Mouse (Mus musculus) erythroblast, embryonic 14.5 days (primary cell): Measurements from ENCODE around the gene Thap2.

Source experiments
- GATA1 ChIP-seq: IDR thresholded peaks from 2 replicates; pipeline ENCODE4 v1.6.1; 2012; ENCODE audit warnings: low read length, inconsistent platforms, mixed read lengths
- TAL1 ChIP-seq: IDR thresholded peaks from 3 replicates; pipeline ENCODE4 v1.6.1; 2012; ENCODE audit warnings: low read length, inconsistent platforms, mixed read lengths

DNA sequence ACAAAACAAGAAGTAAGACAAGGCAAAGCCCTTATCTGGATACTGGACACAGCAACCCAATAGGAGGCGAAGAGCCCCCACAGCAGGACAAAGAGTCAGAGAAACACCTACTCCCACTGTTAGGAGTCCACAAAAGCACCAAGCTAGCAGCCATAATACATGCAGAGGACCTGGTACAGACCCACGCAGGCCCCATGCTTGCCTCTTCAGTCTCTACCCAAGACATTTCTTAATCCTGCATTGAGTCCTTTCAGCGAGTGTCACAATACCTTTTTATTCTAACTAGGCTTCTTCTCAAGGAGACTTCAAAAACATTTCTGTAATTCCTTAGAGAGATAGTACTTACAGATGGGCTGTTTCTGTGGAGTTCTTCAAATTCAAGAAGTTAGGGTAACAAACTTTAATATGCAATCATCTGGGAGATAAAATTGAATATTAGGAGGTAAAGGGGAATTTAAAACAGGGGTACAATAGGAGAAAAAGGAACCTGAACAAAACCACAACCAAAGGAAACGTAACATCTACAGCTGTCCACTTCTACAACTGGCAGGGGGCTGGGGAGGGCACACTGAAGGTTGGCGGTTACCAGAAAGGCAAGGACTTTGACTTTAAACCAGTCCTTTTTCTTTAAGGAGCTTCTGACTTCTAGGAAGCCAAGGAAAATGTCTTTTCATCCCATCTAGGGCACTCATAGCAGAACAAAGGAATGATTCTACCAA, 62.8 kb downstream of the Thap2 start:
- TF ChIP-seq GATA1 = no peak
- no peak for TF ChIP-seq TAL1
